ENCODE assay signal across 10 mouse cellular contexts in genomic region chr2:125606220-125606845, GRCm38 (mm10). TPM values are rescaled to one million over a fixed set of nuclear protein-coding genes. Genes with fewer than 3 reads are reported as not detected.
DNase-seq lines count a peak whose midpoint lies in the region; ATAC-seq and TF ChIP-seq lines count a peak whose summit lies in the region.
"Had no signal": no experiment of that assay in that cellular context is flagged by ENCODE, and none has a peak within 500 bp of the region (broad histone marks: within the 10 kb centered on the region; RNA-seq: fewer than 3 reads in every experiment).

No protein-coding gene starts in this region.

- 0 out of 2 replicates have a peak overlapping the region, but pooled peaks have one; percentile 1 for H3K9ac ChIP-seq in embryonic facial prominence, embryonic 13.5 days
- H3K9ac ChIP-seq in stomach, postnatal 0 days (ENCODE audit: low read length), result no peak overlapping the region
- H3K9ac ChIP-seq: hindbrain, embryonic 14.5 days had no signal

- H3K27me3 ChIP-seq in embryonic facial prominence, embryonic 13.5 days, result no peaks in the 10 kb centered on the region
- no peaks in the 10 kb centered on the region for H3K27me3 ChIP-seq in embryonic facial prominence, embryonic 10.5 days (replicated peaks; ENCODE audit: low read depth, poor library complexity, severe bottlenecking)
- no peaks in the 10 kb centered on the region for H3K27me3 ChIP-seq in stomach, postnatal 0 days (ENCODE audit: control insufficient read depth, insufficient read depth, low read length)

- no peak overlapping the region for H3K4me2 ChIP-seq in embryonic facial prominence, embryonic 13.5 days
- H3K4me2 ChIP-seq in stomach, postnatal 0 days (replicated peaks; ENCODE audit: low read depth), result no peak overlapping the region
- H3K4me2 ChIP-seq: hindbrain, embryonic 14.5 days had no signal

- H3K9me3 ChIP-seq in embryonic facial prominence, embryonic 13.5 days, result no peaks in the 10 kb centered on the region
- no peaks in the 10 kb centered on the region for H3K9me3 ChIP-seq in embryonic facial prominence, embryonic 10.5 days
- no peaks in the 10 kb centered on the region for H3K9me3 ChIP-seq in stomach, postnatal 0 days (ENCODE audit: control insufficient read depth, low read length)

- no peak for TF ChIP-seq EP300 in stomach, postnatal 0 days (optimal IDR thresholded peaks at IDR 0.05)

- no peak overlapping the region for H3K4me3 ChIP-seq in embryonic facial prominence, embryonic 13.5 days
- H3K4me3 ChIP-seq in embryonic facial prominence, embryonic 10.5 days, result no peak overlapping the region
- no peak overlapping the region for H3K4me3 ChIP-seq in stomach, postnatal 0 days (ENCODE audit: low read depth, low read length)
- H3K4me3 ChIP-seq: erythroblast, embryonic 14.5 days had no signal

- no peak for DNase-seq in embryonic facial prominence, embryonic 10.5 days (ENCODE audit: low spot score)
- DNase-seq in ovary, postnatal 36 days (ENCODE audit: low spot score), result peak; percentile 22
- no peak for DNase-seq in ovary, postnatal 14 days (ENCODE audit: low spot score)
- peak; percentile 47 to 79 for DNase-seq in layer of hippocampus, postnatal 14 days (ENCODE audit: low spot score in 2 of 2)
- no peak for DNase-seq in stomach, postnatal 0 days (ENCODE audit: low spot score)
- no peak for DNase-seq in spleen, postnatal 14 days (ENCODE audit: low spot score in 2 of 2)
- no peak for DNase-seq in testis, postnatal 10 days (ENCODE audit: low spot score)

- H3K4me1 ChIP-seq in embryonic facial prominence, embryonic 13.5 days, result 0 out of 2 replicates have a peak, but pooled peaks cover 3% of the 10 kb centered on the region
- H3K4me1 ChIP-seq in embryonic facial prominence, embryonic 10.5 days, result no peaks in the 10 kb centered on the region
- no peaks in the 10 kb centered on the region for H3K4me1 ChIP-seq in stomach, postnatal 0 days (replicated peaks; ENCODE audit: control insufficient read depth, insufficient read depth)

- H3K27ac ChIP-seq in embryonic facial prominence, embryonic 13.5 days, result no peak overlapping the region
- H3K27ac ChIP-seq in embryonic facial prominence, embryonic 10.5 days (replicated peaks), result no peak overlapping the region
- H3K27ac ChIP-seq in stomach, postnatal 0 days (replicated peaks), result peak overlapping the region; percentile 53
- H3K27ac ChIP-seq: hindbrain, embryonic 14.5 days had no signal

- no peak for ATAC-seq in embryonic facial prominence, embryonic 13.5 days (ENCODE audit: insufficient number of reproducible peaks, insufficient read depth, low FRiP score, low TSS enrichment, low read depth)
- ATAC-seq in stomach, postnatal 0 days (ENCODE audit: low FRiP score, low TSS enrichment), result no peak

- WGBS in embryonic facial prominence, embryonic 13.5 days, result 79% methylated on average over 17 of the region's 17 CpGs
- whole genome bisulfite sequencing in embryonic facial prominence, embryonic 10.5 days, result 85% methylated on average over 17 of the region's 17 CpGs
- WGBS in stomach, postnatal 0 days, result 35% methylated on average over 17 of the region's 17 CpGs

- peaks cover 58% of the 10 kb centered on the region for H3K36me3 ChIP-seq in embryonic facial prominence, embryonic 13.5 days
- H3K36me3 ChIP-seq in embryonic facial prominence, embryonic 10.5 days (replicated peaks), result peaks cover 96% of the 10 kb centered on the region
- H3K36me3 ChIP-seq in stomach, postnatal 0 days (ENCODE audit: control insufficient read depth, insufficient read depth, low read length), result peaks cover 10% of the 10 kb centered on the region

- no peak for TF ChIP-seq CTCF in stomach, postnatal 0 days (IDR thresholded peaks at IDR 0.05; ENCODE audit: low read depth)

RNA-seq across cellular contexts. Expression of gene Cep152, which starts 18.6 kb away (rescaled TPM):
- polyA plus RNA-seq in embryonic facial prominence, embryonic 13.5 days (2015; fragmentation: Nextera tagmentation; extraction: Ambion mirVana), result 6.7 and 9.0 TPM in 2 replicates
- polyA plus RNA-seq in embryonic facial prominence, embryonic 10.5 days (2016; fragmentation: Nextera tagmentation; extraction: Ambion mirVana), result 11.5 and 12.4 TPM in 2 replicates
- total RNA-seq in layer of hippocampus, postnatal 14 days (2021), result 1 to 10 TPM; 2.9 to 3.0 TPM
- polyA plus RNA-seq in stomach, postnatal 0 days (2015; fragmentation: Nextera tagmentation; extraction: Ambion mirVana), result 0.94 and 1.2 TPM in 2 replicates

Comparison
In these comparisons a context has a peak if more than half of its experiments do, and no peak if none do; other contexts are left out.
1. DNase-seq: peak in ovary, postnatal 36 days (single experiment) and layer of hippocampus, postnatal 14 days (2 of 2); none in embryonic facial prominence, embryonic 10.5 days (single experiment), ovary, postnatal 14 days (single experiment), stomach, postnatal 0 days (single experiment), spleen, postnatal 14 days (0 of 2) and testis, postnatal 10 days (single experiment).